In the genomic region with DNA sequence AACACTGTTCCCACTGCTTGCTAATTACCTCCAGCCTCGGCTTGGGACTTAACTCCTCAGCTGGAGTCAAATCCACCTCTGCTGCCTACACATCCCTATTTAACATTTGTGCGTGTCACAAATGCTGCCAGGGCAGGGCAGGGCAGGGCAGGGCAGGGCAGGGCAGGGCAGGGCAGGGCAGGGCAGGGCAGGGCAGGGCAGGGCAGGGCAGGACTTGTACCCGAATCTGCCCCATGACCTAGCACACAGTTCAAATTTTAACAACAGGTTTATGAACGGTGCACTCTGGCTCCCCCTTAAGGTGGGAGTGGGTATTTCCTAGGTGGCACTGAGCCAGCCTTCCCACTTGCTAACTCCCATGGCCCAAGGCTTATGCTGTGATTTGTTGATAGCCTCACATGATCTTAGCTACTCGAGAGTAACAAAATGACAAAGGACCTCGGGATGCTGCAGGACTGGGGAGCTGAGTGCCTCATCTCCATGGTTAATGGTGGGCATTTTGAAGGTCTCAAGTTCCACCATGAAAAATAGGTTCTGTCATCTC, we compare ENCODE assay signal across 8 mouse cellular contexts. TPM values are rescaled to one million over a fixed set of nuclear protein-coding genes. Genes with fewer than 3 reads are reported as not detected.
DNase-seq lines count a peak whose midpoint lies in the region; ATAC-seq and TF ChIP-seq lines count a peak whose summit lies in the region.

No protein-coding gene starts in this region.

- no peak overlapping the region for H3K9ac ChIP-seq in liver, embryonic 11.5 days (ENCODE audit: low read depth, low read length)
- no peak overlapping the region for H3K9ac ChIP-seq in neural tube, embryonic 12.5 days

- H3K36me3 ChIP-seq in G1E (replicated peaks): no peaks in the 10 kb centered on the region
- no peaks in the 10 kb centered on the region for H3K36me3 ChIP-seq in kidney, adult 2 months (ENCODE audit: control insufficient read depth, insufficient read depth, low read length)
- H3K36me3 ChIP-seq in liver, embryonic 11.5 days (ENCODE audit: control insufficient read depth, insufficient read depth, low read length): no peaks in the 10 kb centered on the region
- H3K36me3 ChIP-seq in neural tube, embryonic 12.5 days: peaks cover 19% of the 10 kb centered on the region

- no peak overlapping the region for H3K4me2 ChIP-seq in liver, embryonic 11.5 days
- H3K4me2 ChIP-seq in neural tube, embryonic 12.5 days (replicated peaks): no peak overlapping the region

- TF ChIP-seq POLR2A in cerebellum, adult 2 months (IDR thresholded peaks at IDR 0.05; ENCODE audit: borderline replicate concordance, insufficient read depth, low read length): no peak
- TF ChIP-seq POLR2A in kidney, adult 2 months (IDR thresholded peaks at IDR 0.05; ENCODE audit: low read depth, low read length): no peak

- peak; percentile 78 for TF ChIP-seq CTCF in G1E (IDR thresholded peaks at IDR 0.05; ENCODE audit: low read depth, low read length)
- TF ChIP-seq CTCF in cerebellum, adult 2 months (IDR thresholded peaks at IDR 0.05; ENCODE audit: borderline replicate concordance, insufficient read depth, low read depth, low read length): peak; percentile 86
- TF ChIP-seq CTCF in kidney, adult 2 months (conservative IDR thresholded peaks at IDR 0.05; ENCODE audit: insufficient read depth, insufficient read length, low read depth, low read length): peak; percentile 86

- peak; percentile 79 to 84 for DNase-seq in B cell, adult 2 months
- peak; percentile 25 for DNase-seq in G1E (ENCODE audit: low spot score)
- DNase-seq in cerebellum, adult 2 months: peak; percentile 69 to 81
- peak; percentile 69 to 74 for DNase-seq in frontal cortex, postnatal 25 days (ENCODE audit: low spot score in 2 of 2)
- DNase-seq in kidney, adult 2 months: peak; percentile 80
- DNase-seq in liver, embryonic 11.5 days (ENCODE audit: low spot score): peak; percentile 62
- peak; percentile 67 to 74 for DNase-seq in urinary bladder, postnatal 36 days (ENCODE audit: low spot score in 2 of 2)

- H3K9me3 ChIP-seq in G1E (replicated peaks): no peaks in the 10 kb centered on the region
- H3K9me3 ChIP-seq in liver, embryonic 11.5 days (ENCODE audit: control insufficient read depth, low read length): no peaks in the 10 kb centered on the region
- no peaks in the 10 kb centered on the region for H3K9me3 ChIP-seq in neural tube, embryonic 12.5 days

- WGBS in cerebellum, adult 2 months: 11% methylated on average over 6 of the region's 6 CpGs
- WGBS in kidney, adult 2 months: 4% methylated on average over 6 of the region's 6 CpGs
- WGBS in liver, embryonic 11.5 days: 19% methylated on average over 6 of the region's 6 CpGs
- 18% methylated on average over 6 of the region's 6 CpGs for WGBS in neural tube, embryonic 12.5 days

- no peak overlapping the region for H3K27ac ChIP-seq in cerebellum, adult 2 months (ENCODE audit: insufficient read depth, low read length)
- no peak overlapping the region for H3K27ac ChIP-seq in kidney, adult 2 months (ENCODE audit: insufficient read depth, low read depth, low read length)
- peak overlapping the region; percentile 62; the same call in 1 of the 2 replicates for H3K27ac ChIP-seq in liver, embryonic 11.5 days (ENCODE audit: low read depth, low read length)
- no peak overlapping the region for H3K27ac ChIP-seq in neural tube, embryonic 12.5 days

- no peak for ATAC-seq in G1E (ENCODE audit: extremely low read depth, insufficient number of reproducible peaks, low FRiP score, poor library complexity, severe bottlenecking)
- no peak for ATAC-seq in liver, embryonic 11.5 days (replicated peaks; ENCODE audit: low FRiP score)
- peak; percentile 56; the same call in 1 of the 2 replicates for ATAC-seq in neural tube, embryonic 12.5 days (ENCODE audit: low FRiP score, low read depth)

- H3K27me3 ChIP-seq in G1E (ENCODE audit: insufficient read depth, low read length): peaks cover 22% of the 10 kb centered on the region
- H3K27me3 ChIP-seq in cerebellum, adult 2 months (ENCODE audit: control insufficient read depth, insufficient read depth, low read length): no peaks in the 10 kb centered on the region
- H3K27me3 ChIP-seq in kidney, adult 2 months (replicated peaks; ENCODE audit: control insufficient read depth, insufficient read depth, low read length): no peaks in the 10 kb centered on the region
- peaks cover 11% of the 10 kb centered on the region for H3K27me3 ChIP-seq in liver, embryonic 11.5 days (replicated peaks; ENCODE audit: control insufficient read depth, insufficient read depth, low read length)
- peaks cover 3% of the 10 kb centered on the region for H3K27me3 ChIP-seq in neural tube, embryonic 12.5 days (replicated peaks)

- H3K4me1 ChIP-seq in G1E (ENCODE audit: insufficient read depth, low read depth, low read length): no peaks in the 10 kb centered on the region
- H3K4me1 ChIP-seq in cerebellum, adult 2 months (ENCODE audit: control insufficient read depth, insufficient read depth, low read length): peaks cover 15% of the 10 kb centered on the region
- no peaks in the 10 kb centered on the region for H3K4me1 ChIP-seq in kidney, adult 2 months (ENCODE audit: control insufficient read depth, insufficient read depth, low read length)
- H3K4me1 ChIP-seq in liver, embryonic 11.5 days (replicated peaks; ENCODE audit: control insufficient read depth, insufficient read depth, low read length): 0 out of 2 replicates have a peak, but pooled peaks cover 6% of the 10 kb centered on the region
- H3K4me1 ChIP-seq in neural tube, embryonic 12.5 days: peaks cover 11% of the 10 kb centered on the region

- no peak overlapping the region for H3K4me3 ChIP-seq in G1E (ENCODE audit: low read depth, low read length)
- H3K4me3 ChIP-seq in cerebellum, adult 2 months (replicated peaks; ENCODE audit: insufficient read depth, low read depth, low read length): no peak overlapping the region
- H3K4me3 ChIP-seq in kidney, adult 2 months (ENCODE audit: insufficient read depth, low read depth, low read length): no peak overlapping the region
- no peak overlapping the region for H3K4me3 ChIP-seq in liver, embryonic 11.5 days (ENCODE audit: low read depth, low read length)
- H3K4me3 ChIP-seq in neural tube, embryonic 12.5 days: no peak overlapping the region

RNA-seq across cellular contexts. Expression of a gene that starts 9.2 kb away (rescaled TPM):
- not detected in 2 replicates for total RNA-seq in G1E (2014; fragmentation: Nextera tagmentation)
- 0.11 and 0.12 TPM in 2 replicates for total RNA-seq in G1E (2017)
- polyA plus RNA-seq in G1E (2012): not detected in 2 replicates
- 20.4 and 22.1 TPM in 2 replicates for polyA plus RNA-seq in cerebellum, adult 2 months (2012; rRNA removed)
- 9.6 and 11.6 TPM in 2 replicates for polyA plus RNA-seq in kidney, adult 2 months (2012; rRNA removed)
- 3.5 TPM in 2 replicates for polyA plus RNA-seq in liver, embryonic 11.5 days (2014; fragmentation: Nextera tagmentation; extraction: Ambion mirVana)
- 10.7 and 11.1 TPM in 2 replicates for polyA plus RNA-seq in neural tube, embryonic 12.5 days (2016; fragmentation: Nextera tagmentation; extraction: Ambion mirVana)

RNA-seq across cellular contexts. Expression of a gene that starts 29.7 kb away (rescaled TPM):
- 4.1 and 4.3 TPM in 2 replicates for total RNA-seq in G1E (2014; fragmentation: Nextera tagmentation)
- total RNA-seq in G1E (2017): 8.9 and 11.4 TPM in 2 replicates
- 9.2 and 11.7 TPM in 2 replicates for polyA plus RNA-seq in G1E (2012)
- 21.9 and 23.8 TPM in 2 replicates for polyA plus RNA-seq in cerebellum, adult 2 months (2012; rRNA removed)
- polyA plus RNA-seq in kidney, adult 2 months (2012; rRNA removed): 26.4 and 27.3 TPM in 2 replicates
- 13.5 and 14.6 TPM in 2 replicates for polyA plus RNA-seq in liver, embryonic 11.5 days (2014; fragmentation: Nextera tagmentation; extraction: Ambion mirVana)
- polyA plus RNA-seq in neural tube, embryonic 12.5 days (2016; fragmentation: Nextera tagmentation; extraction: Ambion mirVana): 25.9 and 26.7 TPM in 2 replicates

RNA-seq across cellular contexts. Expression of a gene that starts 31.8 kb away (rescaled TPM):
- total RNA-seq in G1E (2014; fragmentation: Nextera tagmentation) (1.3 and 1.6 TPM in 2 replicates), G1E (2017) (2.3 and 2.4 TPM in 2 replicates)
- 0.49 and 0.85 TPM in 2 replicates for polyA plus RNA-seq in G1E (2012)
- 0.57 and 0.73 TPM in 2 replicates for polyA plus RNA-seq in cerebellum, adult 2 months (2012; rRNA removed)
- 0.42 and 1.1 TPM in 2 replicates for polyA plus RNA-seq in kidney, adult 2 months (2012; rRNA removed)
- polyA plus RNA-seq in liver, embryonic 11.5 days (2014; fragmentation: Nextera tagmentation; extraction: Ambion mirVana): not detected in 2 replicates
- not detected in 2 replicates for polyA plus RNA-seq in neural tube, embryonic 12.5 days (2016; fragmentation: Nextera tagmentation; extraction: Ambion mirVana)

RNA-seq across cellular contexts. Expression of a gene that starts 38.7 kb away (rescaled TPM):
- total RNA-seq in G1E (2014; fragmentation: Nextera tagmentation) (2.1 and 5.4 TPM in 2 replicates), G1E (2017) (1.0 and 2.6 TPM in 2 replicates)
- polyA plus RNA-seq in G1E (2012): 2.8 and 4.0 TPM in 2 replicates
- polyA plus RNA-seq in cerebellum, adult 2 months (2012; rRNA removed): 63.4 and 63.8 TPM in 2 replicates
- 162 and 170 TPM in 2 replicates for polyA plus RNA-seq in kidney, adult 2 months (2012; rRNA removed)
- 25.6 and 28.9 TPM in 2 replicates for polyA plus RNA-seq in liver, embryonic 11.5 days (2014; fragmentation: Nextera tagmentation; extraction: Ambion mirVana)
- 21.8 and 24.3 TPM in 2 replicates for polyA plus RNA-seq in neural tube, embryonic 12.5 days (2016; fragmentation: Nextera tagmentation; extraction: Ambion mirVana)

RNA-seq across cellular contexts. Expression of a gene that starts 44.8 kb away (rescaled TPM):
- 17.2 and 22.1 TPM in 2 replicates for total RNA-seq in G1E (2014; fragmentation: Nextera tagmentation)
- total RNA-seq in G1E (2017): 18.5 and 24.1 TPM in 2 replicates
- polyA plus RNA-seq in G1E (2012): 44.2 and 52.2 TPM in 2 replicates
- polyA plus RNA-seq in cerebellum, adult 2 months (2012; rRNA removed): 197 and 214 TPM in 2 replicates
- 99.0 and 122 TPM in 2 replicates for polyA plus RNA-seq in kidney, adult 2 months (2012; rRNA removed)
- polyA plus RNA-seq in liver, embryonic 11.5 days (2014; fragmentation: Nextera tagmentation; extraction: Ambion mirVana): 38.7 and 43.4 TPM in 2 replicates
- polyA plus RNA-seq in neural tube, embryonic 12.5 days (2016; fragmentation: Nextera tagmentation; extraction: Ambion mirVana): 93.4 and 95.9 TPM in 2 replicates

Comparison
In these comparisons a context has a peak if more than half of its experiments do, and no peak if none do; other contexts are left out.
1. DNase-seq: peak in every context shown above with its lines; median percentile 82 in B cell, adult 2 months; 80 in kidney, adult 2 months; 75 in cerebellum, adult 2 months; 72 in frontal cortex, postnatal 25 days; 70 in urinary bladder, postnatal 36 days; 62 in liver, embryonic 11.5 days; 25 in G1E.